Mouse (Mus musculus): ENCODE data around the gene Plek2. TPM values are rescaled to one million over a fixed set of nuclear protein-coding genes. Genes with fewer than 3 reads are reported as not detected.

The Plek2 gene
- polyA plus RNA-seq, 1 experiment from 2014 or later: 38.4 TPM

DNA sequence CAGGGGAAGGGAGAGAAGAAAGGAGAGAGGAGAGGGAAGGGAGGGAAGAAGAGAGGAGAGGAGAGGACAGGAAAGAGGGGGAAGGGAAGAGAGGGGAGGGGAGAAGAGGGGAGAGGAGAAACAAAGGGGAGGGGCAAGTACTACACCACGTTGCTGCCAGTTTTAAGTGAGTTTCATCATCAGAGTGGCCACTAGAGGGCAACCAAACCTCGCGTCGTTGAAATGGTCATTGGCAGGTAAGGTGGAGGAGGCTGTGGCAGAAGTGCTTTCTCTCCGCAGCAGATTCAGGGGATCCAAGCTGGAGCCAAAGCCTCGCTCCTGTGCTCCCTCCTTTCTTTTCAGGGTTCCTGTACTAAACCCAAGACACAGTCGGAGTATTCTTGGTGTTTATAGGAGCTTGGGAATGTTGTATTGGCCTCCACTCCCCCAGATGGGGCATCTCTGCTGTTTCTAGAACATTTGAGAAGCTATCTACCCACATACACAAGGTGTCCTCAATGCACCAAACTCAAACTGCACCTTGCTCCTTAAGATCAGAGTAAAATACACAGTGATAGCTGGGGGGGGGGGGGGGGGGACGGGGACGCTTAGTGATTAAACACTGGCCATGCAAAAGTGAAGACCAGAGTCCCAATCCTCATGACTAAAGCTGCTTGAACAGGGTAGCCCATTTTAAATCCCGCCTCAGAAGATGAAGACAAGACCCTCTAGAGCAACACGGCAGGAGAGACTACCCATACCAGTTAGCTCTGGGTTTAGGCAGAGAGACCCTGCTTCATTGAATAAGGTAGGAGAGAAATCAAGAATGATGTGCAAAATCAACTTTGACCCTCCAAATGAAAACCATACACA, 11.7 kb upstream of the Plek2 start:
- Histone ChIP-seq H3K27ac (ENCODE audit: low read length) (peak overlapping the region; percentile 59; the same call in 1 of the 2 replicates), H3K27me3 (ENCODE audit: control insufficient read depth, insufficient read depth, low read depth, low read length) (peaks cover 3% of the 10 kb centered on the region; the same call in 1 of the 2 replicates), H3K4me2 (ENCODE audit: low read depth, low read length) (peak overlapping the region; percentile 49), H3K9ac (ENCODE audit: low read depth, low read length) (peak overlapping the region; percentile 34), H3K36me3 (ENCODE audit: control insufficient read depth, insufficient read depth) (no peaks in the 10 kb centered on the region), H3K4me1 (ENCODE audit: control insufficient read depth, low read depth, low read length) (peaks cover 43% of the 10 kb centered on the region), H3K9me3 (replicated peaks; ENCODE audit: control insufficient read depth, low read length) (no peaks in the 10 kb centered on the region), H3K4me3 (ENCODE audit: low read depth, low read length) (peak overlapping the region; percentile 24; the same call in 1 of the 2 replicates)
- 16% methylated on average over 11 of the region's 11 CpGs for WGBS (ENCODE audit: insufficient replicate concordance)
- ATAC-seq (ENCODE audit: low read depth): peak; percentile 62

DNA sequence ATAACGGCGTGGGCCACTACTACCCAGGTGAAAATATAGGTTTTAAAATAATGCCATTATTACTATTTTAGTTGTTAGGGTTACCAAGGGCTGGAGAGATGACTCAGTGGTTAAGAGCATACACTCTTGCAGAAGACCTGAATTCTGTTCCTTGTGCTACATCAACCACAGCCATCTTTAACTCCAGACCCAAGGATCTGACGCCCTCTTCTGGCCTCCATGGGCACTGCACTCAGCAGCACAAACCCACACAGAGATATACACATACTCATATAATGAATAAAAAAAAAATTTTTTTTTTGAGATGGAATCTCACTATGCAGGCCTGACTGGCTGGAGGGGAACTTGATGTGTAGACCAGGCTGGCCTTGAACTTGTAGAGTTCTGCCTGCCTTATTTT, 9.5 kb upstream of the Plek2 start:
- Histone ChIP-seq H3K36me3 (ENCODE audit: control insufficient read depth, insufficient read depth) (no peaks in the 10 kb centered on the region), H3K27ac (ENCODE audit: low read length) (peak overlapping the region; percentile 91), H3K9ac (ENCODE audit: low read depth, low read length) (peak overlapping the region; percentile 48), H3K4me3 (ENCODE audit: low read depth, low read length) (no peak overlapping the region), H3K4me2 (ENCODE audit: low read depth, low read length) (no peak overlapping the region), H3K27me3 (ENCODE audit: control insufficient read depth, insufficient read depth, low read depth, low read length) (peaks cover 11% of the 10 kb centered on the region; the same call in 1 of the 2 replicates), H3K9me3 (replicated peaks; ENCODE audit: control insufficient read depth, low read length) (no peaks in the 10 kb centered on the region), H3K4me1 (ENCODE audit: control insufficient read depth, low read depth, low read length) (peaks cover 50% of the 10 kb centered on the region)
- no peak for ATAC-seq (ENCODE audit: low read depth)
- 65% methylated on average over 3 of the region's 3 CpGs for WGBS (ENCODE audit: insufficient replicate concordance)

DNA sequence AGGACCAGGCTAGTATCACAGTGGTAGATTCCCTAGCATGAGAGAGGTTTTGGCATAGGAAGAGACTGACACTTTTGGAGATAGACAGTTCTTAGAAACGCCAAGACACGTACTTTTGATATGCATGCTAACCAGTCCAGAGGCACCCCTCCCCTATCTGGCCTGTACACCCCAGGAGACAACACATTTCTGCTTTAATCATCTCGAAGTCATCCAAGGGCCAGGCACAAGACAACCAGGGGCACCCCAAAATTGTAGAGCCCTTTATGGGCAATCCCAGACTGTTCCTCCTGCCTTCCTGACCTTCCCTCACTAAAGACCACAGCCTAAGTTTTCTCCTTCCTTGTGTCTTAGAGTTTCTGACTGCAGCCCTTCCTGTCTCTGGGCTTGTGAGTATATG, 8.8 kb upstream of the Plek2 start:
- Histone ChIP-seq H3K4me3 (ENCODE audit: low read depth, low read length) (0 out of 2 replicates have a peak overlapping the region, but pooled peaks have one; percentile 11), H3K9me3 (replicated peaks; ENCODE audit: control insufficient read depth, low read length) (no peaks in the 10 kb centered on the region), H3K9ac (ENCODE audit: low read depth, low read length) (peak overlapping the region; percentile 48), H3K4me2 (ENCODE audit: low read depth, low read length) (peak overlapping the region; percentile 22; the same call in 1 of the 2 replicates), H3K36me3 (ENCODE audit: control insufficient read depth, insufficient read depth) (no peaks in the 10 kb centered on the region), H3K27ac (ENCODE audit: low read length) (peak overlapping the region; percentile 91), H3K4me1 (ENCODE audit: control insufficient read depth, low read depth, low read length) (peaks cover 54% of the 10 kb centered on the region), H3K27me3 (ENCODE audit: control insufficient read depth, insufficient read depth, low read depth, low read length) (peaks cover 11% of the 10 kb centered on the region; the same call in 1 of the 2 replicates)
- peak; percentile 33 for ATAC-seq (ENCODE audit: low read depth)
- 18% methylated on average over 3 of the region's 3 CpGs for WGBS (ENCODE audit: insufficient replicate concordance)

DNA sequence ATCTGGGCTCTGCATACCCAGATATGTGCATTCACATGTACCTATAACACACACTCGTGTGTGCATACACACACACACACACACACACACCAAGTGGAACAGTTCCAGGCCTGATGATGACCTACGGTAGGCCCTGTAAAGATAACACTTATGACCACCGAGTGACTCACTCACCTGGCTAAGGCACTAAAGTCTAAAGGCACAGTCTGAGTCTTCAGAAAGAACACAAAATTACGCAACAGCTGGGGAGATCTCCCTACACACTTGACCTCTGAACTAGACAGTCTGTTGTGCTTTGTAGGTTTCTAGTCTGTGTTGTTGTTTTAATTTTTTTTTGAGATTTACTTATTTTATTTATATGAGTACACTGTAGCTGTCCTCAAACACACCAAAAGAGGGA, 7.7 kb upstream of the Plek2 start:
- Histone ChIP-seq H3K9ac (ENCODE audit: low read depth, low read length) (peak overlapping the region; percentile 30; the same call in 1 of the 2 replicates), H3K36me3 (ENCODE audit: control insufficient read depth, insufficient read depth) (no peaks in the 10 kb centered on the region), H3K27ac (ENCODE audit: low read length) (peak overlapping the region; percentile 72), H3K27me3 (ENCODE audit: control insufficient read depth, insufficient read depth, low read depth, low read length) (peaks cover 12% of the 10 kb centered on the region; the same call in 1 of the 2 replicates), H3K4me3 (ENCODE audit: low read depth, low read length) (peak overlapping the region; percentile 48), H3K9me3 (replicated peaks; ENCODE audit: control insufficient read depth, low read length) (no peaks in the 10 kb centered on the region), H3K4me1 (ENCODE audit: control insufficient read depth, low read depth, low read length) (peaks cover 63% of the 10 kb centered on the region), H3K4me2 (ENCODE audit: low read depth, low read length) (peak overlapping the region; percentile 44; the same call in 1 of the 2 replicates)
- no peak for ATAC-seq (ENCODE audit: low read depth)
- 75% methylated on average over 4 of the region's 4 CpGs for WGBS (ENCODE audit: insufficient replicate concordance)

DNA sequence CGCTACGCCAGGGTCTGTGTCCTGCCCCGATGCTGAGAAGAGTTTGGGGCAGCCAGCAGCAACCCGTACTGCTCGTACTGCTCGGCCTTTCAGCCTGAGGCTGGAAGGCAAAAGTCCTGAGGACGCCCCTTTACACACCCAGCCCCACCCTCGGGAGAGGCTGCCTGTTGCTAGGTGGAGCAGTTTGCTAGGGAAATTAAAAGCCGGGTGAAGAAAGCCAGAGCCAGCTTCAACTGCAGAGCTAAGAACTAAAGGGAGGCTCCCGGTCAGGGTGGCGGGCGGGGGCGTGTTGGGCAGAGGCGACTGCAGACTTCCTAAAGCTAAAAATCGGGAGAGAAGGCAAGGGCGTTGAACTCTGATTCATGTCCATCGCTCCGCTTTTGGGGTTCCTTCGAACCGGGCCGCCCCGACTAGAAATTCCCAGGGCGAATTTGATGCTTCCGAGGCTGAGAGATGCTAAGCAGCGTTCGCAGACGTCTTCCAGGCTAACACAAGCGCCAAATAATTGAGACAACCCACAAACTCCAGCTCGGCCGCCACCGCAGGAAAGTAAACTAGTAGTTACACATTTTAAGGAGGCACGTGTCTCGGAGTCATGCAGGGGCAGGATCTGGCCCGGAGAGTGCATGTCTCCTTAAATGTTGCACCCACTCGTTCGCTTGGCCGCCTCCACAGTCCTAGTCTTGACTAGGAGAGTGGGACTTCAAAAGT, 5.1 kb upstream of the Plek2 start:
- H3K9ac ChIP-seq (ENCODE audit: low read depth, low read length): peak overlapping the region; percentile 73
- WGBS (ENCODE audit: insufficient replicate concordance): 1% methylated on average over 37 of the region's 37 CpGs

DNA sequence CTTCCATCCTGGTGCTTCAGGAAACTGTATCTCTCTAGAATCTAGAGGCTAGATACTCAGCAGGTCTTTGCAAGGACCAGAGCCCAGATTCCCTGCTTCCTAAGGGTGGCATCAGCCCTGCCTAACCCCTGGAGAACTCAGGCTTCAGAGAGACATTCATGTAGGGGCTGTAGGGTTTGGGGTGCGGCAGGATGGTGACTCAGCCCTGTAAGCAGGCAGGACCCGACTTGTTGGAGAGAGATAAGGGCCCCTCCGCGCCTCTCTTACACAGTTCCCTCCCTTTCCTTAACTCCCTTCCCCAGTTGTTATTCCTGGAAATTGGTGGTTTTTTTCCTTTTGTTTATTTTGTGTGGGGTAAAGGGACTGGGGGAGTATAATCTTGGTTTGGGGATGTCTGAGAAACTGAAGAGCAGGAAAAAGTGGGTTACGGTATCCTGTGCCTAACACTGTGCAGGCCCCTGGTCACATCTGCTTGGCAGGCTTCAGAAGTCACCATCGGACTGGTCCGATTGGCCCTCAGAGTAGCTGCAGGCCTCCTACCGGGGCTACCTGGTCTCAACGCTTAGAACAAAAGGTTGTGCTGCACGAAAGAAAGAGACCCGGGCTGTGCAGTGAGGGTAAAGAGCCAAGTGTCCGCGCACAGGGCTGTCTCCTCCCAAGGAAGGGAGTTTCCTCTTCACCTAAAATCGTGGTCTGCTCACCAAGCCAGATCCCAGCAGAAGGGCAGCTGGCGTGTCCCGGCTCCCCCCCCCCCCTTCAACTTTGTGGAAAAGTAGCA, 4.1 kb upstream of the Plek2 start:
- Histone ChIP-seq H3K27me3 (ENCODE audit: control insufficient read depth, insufficient read depth, low read depth, low read length) (peaks cover 13% of the 10 kb centered on the region; the same call in 1 of the 2 replicates), H3K9ac (ENCODE audit: low read depth, low read length) (peak overlapping the region; percentile 74), H3K27ac (ENCODE audit: low read length) (peak overlapping the region; percentile 97), H3K9me3 (replicated peaks; ENCODE audit: control insufficient read depth, low read length) (peaks cover 2% of the 10 kb centered on the region; the same call in 1 of the 2 replicates), H3K4me3 (ENCODE audit: low read depth, low read length) (peak overlapping the region; percentile 66), H3K4me1 (ENCODE audit: control insufficient read depth, low read depth, low read length) (peaks cover 64% of the 10 kb centered on the region), H3K4me2 (ENCODE audit: low read depth, low read length) (peak overlapping the region; percentile 83), H3K36me3 (ENCODE audit: control insufficient read depth, insufficient read depth) (no peaks in the 10 kb centered on the region)
- peak; percentile 85 for ATAC-seq (ENCODE audit: low read depth)
- WGBS (ENCODE audit: insufficient replicate concordance): 3% methylated on average over 16 of the region's 16 CpGs

More for the DNA sequence above, 5.1 kb upstream of the Plek2 start:
- peak overlapping the region; percentile 97 for H3K27ac ChIP-seq (ENCODE audit: low read length)
- peak overlapping the region; percentile 83 for H3K4me2 ChIP-seq (ENCODE audit: low read depth, low read length)
- ATAC-seq (ENCODE audit: low read depth): peak; percentile 76
- H3K4me1 ChIP-seq (ENCODE audit: control insufficient read depth, low read depth, low read length): peaks cover 67% of the 10 kb centered on the region
- H3K4me3 ChIP-seq (ENCODE audit: low read depth, low read length): peak overlapping the region; percentile 66
- no peaks in the 10 kb centered on the region for H3K36me3 ChIP-seq (ENCODE audit: control insufficient read depth, insufficient read depth)
- H3K27me3 ChIP-seq (ENCODE audit: control insufficient read depth, insufficient read depth, low read depth, low read length): peaks cover 13% of the 10 kb centered on the region; the same call in 1 of the 2 replicates
- H3K9me3 ChIP-seq (replicated peaks; ENCODE audit: control insufficient read depth, low read length): peaks cover 2% of the 10 kb centered on the region; the same call in 1 of the 2 replicates

DNA sequence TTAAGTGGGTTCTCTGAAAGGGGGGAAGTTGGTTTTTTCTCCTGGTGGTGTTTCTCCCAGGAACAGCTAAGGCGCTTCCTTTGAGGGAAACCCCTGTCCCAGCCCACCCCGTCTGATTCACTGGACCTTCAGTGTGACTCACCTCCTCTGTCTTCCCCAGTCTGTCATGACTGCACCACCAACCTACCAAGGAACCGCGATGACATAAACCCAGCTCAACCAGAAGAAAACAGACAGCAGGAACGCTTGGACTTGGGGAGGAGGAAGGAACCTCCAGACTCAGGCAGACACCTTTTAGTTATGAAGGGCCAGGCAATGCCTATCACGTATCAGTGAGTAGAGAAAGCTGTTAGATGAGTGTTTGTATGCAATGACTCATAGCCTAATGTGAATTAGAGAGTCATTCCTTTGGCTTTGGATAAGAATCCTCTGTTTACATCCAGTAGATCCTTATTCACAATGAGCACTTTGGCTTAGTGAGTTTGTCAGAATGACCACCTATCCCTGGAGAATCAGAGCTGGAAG, 1.4 kb upstream of the Plek2 start:
- WGBS (ENCODE audit: insufficient replicate concordance): 62% methylated on average over 6 of the region's 6 CpGs
- H3K4me3 ChIP-seq (ENCODE audit: low read depth, low read length): no peak overlapping the region
- ATAC-seq (ENCODE audit: low read depth): no peak
- peak overlapping the region; percentile 21 for H3K27ac ChIP-seq (ENCODE audit: low read length)
- H3K36me3 ChIP-seq (ENCODE audit: control insufficient read depth, insufficient read depth): 0 out of 2 replicates have a peak, but pooled peaks cover 6% of the 10 kb centered on the region
- H3K4me2 ChIP-seq (ENCODE audit: low read depth, low read length): no peak overlapping the region
- H3K9ac ChIP-seq (ENCODE audit: low read depth, low read length): no peak overlapping the region
- H3K27me3 ChIP-seq (ENCODE audit: control insufficient read depth, insufficient read depth, low read depth, low read length): peaks cover 10% of the 10 kb centered on the region; the same call in 1 of the 2 replicates
- peaks cover 45% of the 10 kb centered on the region for H3K4me1 ChIP-seq (ENCODE audit: control insufficient read depth, low read depth, low read length)
- peaks cover 2% of the 10 kb centered on the region; the same call in 1 of the 2 replicates for H3K9me3 ChIP-seq (replicated peaks; ENCODE audit: control insufficient read depth, low read length)

DNA sequence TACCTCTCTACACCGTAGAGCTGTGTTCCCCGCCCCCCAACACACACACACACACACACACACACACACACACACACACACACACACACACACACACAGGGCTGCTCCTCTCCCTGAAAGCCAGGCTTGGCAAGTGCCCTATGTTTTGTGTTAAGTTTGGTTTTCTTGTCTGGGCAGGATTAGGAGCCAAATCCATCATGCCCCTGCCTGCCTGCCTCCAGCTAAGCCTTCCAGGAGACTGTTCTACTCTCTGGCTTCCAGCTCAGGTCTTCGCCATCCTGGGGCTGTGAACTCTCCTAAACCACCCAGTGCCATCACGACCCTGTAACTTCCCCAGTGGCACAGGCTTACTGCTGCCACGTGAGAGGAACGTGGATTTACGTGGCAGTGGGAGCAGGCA, 2.3 kb downstream of the Plek2 start:
- H3K4me1 ChIP-seq (ENCODE audit: control insufficient read depth, low read depth, low read length): peaks cover 25% of the 10 kb centered on the region
- ATAC-seq (ENCODE audit: low read depth): no peak
- H3K36me3 ChIP-seq (ENCODE audit: control insufficient read depth, insufficient read depth): peaks cover 12% of the 10 kb centered on the region
- H3K9ac ChIP-seq (ENCODE audit: low read depth, low read length): peak overlapping the region; percentile 58
- H3K27me3 ChIP-seq (ENCODE audit: control insufficient read depth, insufficient read depth, low read depth, low read length): peaks cover 2% of the 10 kb centered on the region; the same call in 1 of the 2 replicates
- peak overlapping the region; percentile 81 for H3K4me3 ChIP-seq (ENCODE audit: low read depth, low read length)
- H3K4me2 ChIP-seq (ENCODE audit: low read depth, low read length): peak overlapping the region; percentile 59
- H3K27ac ChIP-seq (ENCODE audit: low read length): peak overlapping the region; percentile 45
- H3K9me3 ChIP-seq (replicated peaks; ENCODE audit: control insufficient read depth, low read length): peaks cover 2% of the 10 kb centered on the region; the same call in 1 of the 2 replicates
- 76% methylated on average over 7 of the region's 7 CpGs for WGBS (ENCODE audit: insufficient replicate concordance)

Data from liver, embryonic 16.5 days (tissue).